In genomic region chr10:82790504-82790903, GRCm38 (mm10) we compare ENCODE assay signal across 21 mouse cellular contexts.
"Had no signal": no experiment of that assay in that cellular context is flagged by ENCODE, and none has a peak within 500 bp of the region (broad histone marks: within the 10 kb centered on the region; RNA-seq: fewer than 3 reads in every experiment).

No protein-coding gene starts in this region.

- DNase-seq: liver, postnatal 0 days; lung, adult 2 months; lung, postnatal 14 days; lung, postnatal 36 days; midbrain, embryonic 14.5 days; retina, postnatal 1 day; right cerebral cortex, adult 18-20 months; right cerebral cortex, postnatal 14 days; thymus, adult 18-20 months; thymus, postnatal 14 days; thymus, postnatal 36 days had no signal

- H3K4me1 ChIP-seq: midbrain, embryonic 12.5 days had no signal

- H3K36me3 ChIP-seq: lung, embryonic 15.5 days; midbrain, embryonic 12.5 days; neural tube, embryonic 13.5 days; neural tube, embryonic 15.5 days; stomach, embryonic 15.5 days had no signal

- H3K9me3 ChIP-seq: lung, embryonic 15.5 days; neural tube, embryonic 13.5 days; neural tube, embryonic 15.5 days; stomach, embryonic 15.5 days had no signal

- H3K4me2 ChIP-seq: lung, embryonic 15.5 days; midbrain, embryonic 12.5 days; neural tube, embryonic 13.5 days; neural tube, embryonic 15.5 days; stomach, embryonic 15.5 days had no signal

- H3K4me3 ChIP-seq: lung, embryonic 15.5 days; megakaryocyte, embryonic 14.5 days; midbrain, embryonic 12.5 days; myocyte; neural tube, embryonic 13.5 days; neural tube, embryonic 15.5 days; stomach, embryonic 15.5 days had no signal

- H3K9ac ChIP-seq: liver, postnatal 0 days; lung, embryonic 15.5 days; midbrain, embryonic 12.5 days; neural tube, embryonic 13.5 days; neural tube, embryonic 15.5 days; stomach, embryonic 15.5 days had no signal

- H3K27me3 ChIP-seq: lung, embryonic 15.5 days; neural tube, embryonic 13.5 days; neural tube, embryonic 15.5 days; stomach, embryonic 15.5 days had no signal

- ATAC-seq: liver, postnatal 0 days; lung, postnatal 0 days; midbrain, embryonic 16.5 days had no signal

- H3K27ac ChIP-seq: lung, embryonic 15.5 days; macrophage; midbrain, embryonic 12.5 days; neural tube, embryonic 13.5 days; neural tube, embryonic 15.5 days; stomach, embryonic 15.5 days had no signal
